Mouse (Mus musculus): ENCODE data around the gene Acly. TPM values are rescaled to one million over a fixed set of nuclear protein-coding genes. Genes with fewer than 3 reads are reported as not detected.

Acly gene
- total and polyA plus RNA-seq, 3 experiments, result 213 to 277 (median 246) TPM

GRCm38 (mm10) chr11:100524987-100525630 is 2.7 kb downstream of the Acly start:
- in situ Hi-C loops (cut with MboI; ENCODE audit: low pct_ligation_motif_present, low pct_unique_long_range_greater_than_20kb, low sequenced_read_pairs) (loop anchor here (5.0 kb wide), 1 partner anchor 32 kb away; no protein-coding TSS in a partner anchor), dilution Hi-C loops (cut with MboI; ENCODE audit: extremely low pct_ligation_motif_present, extremely low pct_unique_long_range_greater_than_20kb, low sequenced_read_pairs) (no loop called here)
- H3K9me3 ChIP-seq (replicated peaks; ENCODE audit: low read length), result no peaks in the 10 kb centered on the region
- peak overlapping the region; percentile 76 for H3K27ac ChIP-seq (ENCODE audit: insufficient read depth, low read depth)
- H3K4me1 ChIP-seq (ENCODE audit: control insufficient read depth in 1 of 2, insufficient read depth in 2 of 2), result peaks cover 7 to 42% of the 10 kb centered on the region in 2 experiments
- H3K4me2 ChIP-seq (ENCODE audit: insufficient read depth, low read depth, poor library complexity, severe bottlenecking), result peak overlapping the region; percentile 83
- DNase-seq (ENCODE audit: extremely low read depth), result peak; percentile 41
- H3K27me3 ChIP-seq (replicated peaks), result no peaks in the 10 kb centered on the region
- H3K9ac ChIP-seq (ENCODE audit: insufficient read depth, low read depth), result peak overlapping the region; percentile 89
- peaks cover 41% of the 10 kb centered on the region for H3K79me2 ChIP-seq (replicated peaks; ENCODE audit: control insufficient read depth, extremely low read depth, insufficient read depth, poor library complexity, severe bottlenecking)
- no peak for TF ChIP-seq ZMIZ1 (IDR thresholded peaks at IDR 0.05; ENCODE audit: low read depth, low read length)
- TF ChIP-seq EP300 (IDR thresholded peaks at IDR 0.05; ENCODE audit: low read length), result no peak
- no peak for TF ChIP-seq ELF1 (IDR thresholded peaks at IDR 0.05; ENCODE audit: low read depth, low read length)
- 0 out of 2 replicates have a peak, but pooled peaks have one; percentile 13 for TF ChIP-seq CHD1 (IDR thresholded peaks at IDR 0.05; ENCODE audit: low read depth, low read length)
- peaks cover 35 to 50% of the 10 kb centered on the region in 2 experiments for H3K36me3 ChIP-seq (replicated peaks in 1 of 2; ENCODE audit: control insufficient read depth in 1 of 2, insufficient read depth in 1 of 2, low read length in 1 of 2)
- peak overlapping the region; percentile 77 to 82 (median 78) for H3K4me3 ChIP-seq (replicated peaks in 1 of 3; ENCODE audit: low read depth in 2 of 3, low read length in 2 of 3, poor library complexity in 1 of 3)

GRCm38 (mm10) chr11:100524358-100524757 is 3.4 kb downstream of the Acly start:
- peak; percentile 95 for DNase-seq (ENCODE audit: extremely low read depth)
- H3K4me3 ChIP-seq (replicated peaks in 1 of 3; ENCODE audit: low read depth in 2 of 3, low read length in 2 of 3, poor library complexity in 1 of 3), result peak overlapping the region in 2 of 3 experiments; percentile 78 to 82
- peak overlapping the region; percentile 83 for H3K4me2 ChIP-seq (ENCODE audit: insufficient read depth, low read depth, poor library complexity, severe bottlenecking)
- H3K9ac ChIP-seq (ENCODE audit: insufficient read depth, low read depth), result peak overlapping the region; percentile 89; the same call in 1 of the 2 replicates
- H3K4me1 ChIP-seq (ENCODE audit: control insufficient read depth in 1 of 2, insufficient read depth in 2 of 2), result peaks cover 7 to 39% of the 10 kb centered on the region in 2 experiments
- peak overlapping the region; percentile 76 for H3K27ac ChIP-seq (ENCODE audit: insufficient read depth, low read depth)
- in situ Hi-C loops (cut with MboI; ENCODE audit: low pct_ligation_motif_present, low pct_unique_long_range_greater_than_20kb, low sequenced_read_pairs) (loop anchor here (5.0 kb wide), 1 partner anchor 33 kb away; no protein-coding TSS in a partner anchor), dilution Hi-C loops (cut with MboI; ENCODE audit: extremely low pct_ligation_motif_present, extremely low pct_unique_long_range_greater_than_20kb, low sequenced_read_pairs) (no loop called here)
- peaks cover 41% of the 10 kb centered on the region for H3K79me2 ChIP-seq (replicated peaks; ENCODE audit: control insufficient read depth, extremely low read depth, insufficient read depth, poor library complexity, severe bottlenecking)
- H3K36me3 ChIP-seq (replicated peaks in 1 of 2; ENCODE audit: control insufficient read depth in 1 of 2, insufficient read depth in 1 of 2, low read length in 1 of 2), result peaks cover 42 to 58% of the 10 kb centered on the region in 2 experiments
- H3K9me3 ChIP-seq (replicated peaks; ENCODE audit: low read length), result no peaks in the 10 kb centered on the region
- H3K27me3 ChIP-seq (replicated peaks), result no peaks in the 10 kb centered on the region
- TF ChIP-seq MYC (IDR thresholded peaks at IDR 0.05; ENCODE audit: low read depth, low read length), result peak; percentile 30
- peak; percentile 97 for TF ChIP-seq ETS1 (conservative IDR thresholded peaks at IDR 0.05; ENCODE audit: low read depth, low read length)
- TF ChIP-seq ZC3H11A (IDR thresholded peaks at IDR 0.05; ENCODE audit: low read depth, low read length), result no peak
- peak; percentile 66; the same call in 1 of the 2 replicates for TF ChIP-seq MAX (IDR thresholded peaks at IDR 0.05; ENCODE audit: low read length)
- peak; percentile 31; the same call in 1 of the 2 replicates for TF ChIP-seq ELF1 (IDR thresholded peaks at IDR 0.05; ENCODE audit: low read depth, low read length)
- TF ChIP-seq SMC3 (IDR thresholded peaks at IDR 0.05; ENCODE audit: low read depth, low read length), result peak; percentile 17; the same call in 1 of the 2 replicates
- peak; percentile 90 for TF ChIP-seq MEF2A (IDR thresholded peaks at IDR 0.05; ENCODE audit: borderline replicate concordance, low read depth, low read length)
- peak; percentile 77 for TF ChIP-seq SIN3A (IDR thresholded peaks at IDR 0.05; ENCODE audit: low read length)
- TF ChIP-seq RAD21 (IDR thresholded peaks at IDR 0.05; ENCODE audit: low read depth, low read length), result peak; percentile 7; the same call in 1 of the 2 replicates
- peak; percentile 98 for TF ChIP-seq IRF4 (IDR thresholded peaks at IDR 0.05; ENCODE audit: low read depth, low read length)
- peak; percentile 78 for TF ChIP-seq BHLHE40 (IDR thresholded peaks at IDR 0.05; ENCODE audit: low read depth, low read length)
- TF ChIP-seq JUN (IDR thresholded peaks at IDR 0.05; ENCODE audit: insufficient read depth, low read depth, low read length), result peak; percentile 78
- TF ChIP-seq E2F4 (IDR thresholded peaks at IDR 0.05; ENCODE audit: insufficient replicate concordance, low read depth, low read length), result no peak
- 0 out of 2 replicates have a peak, but pooled peaks have one; percentile 33 for TF ChIP-seq MXI1 (IDR thresholded peaks at IDR 0.05; ENCODE audit: low read depth, low read length)
- no peak for TF ChIP-seq TBP (conservative IDR thresholded peaks at IDR 0.05; ENCODE audit: low read depth, low read length)
- TF ChIP-seq HCFC1 (IDR thresholded peaks at IDR 0.05; ENCODE audit: low read depth, low read length), result no peak; the same call in 1 of the 2 replicates
- peak; percentile 83 for TF ChIP-seq RCOR1 (conservative IDR thresholded peaks at IDR 0.05; ENCODE audit: low read depth, low read length)
- TF ChIP-seq MAZ (IDR thresholded peaks at IDR 0.05; ENCODE audit: low read depth, low read length), result no peak; the same call in 1 of the 2 replicates
- TF ChIP-seq JUND (conservative IDR thresholded peaks at IDR 0.05; ENCODE audit: low read depth, low read length), result peak; percentile 92
- no peak for TF ChIP-seq POLR2AphosphoS2 (IDR thresholded peaks at IDR 0.05; ENCODE audit: low read depth, low read length)
- peak; percentile 67; the same call in 1 of the 2 replicates for TF ChIP-seq TCF12 (IDR thresholded peaks at IDR 0.05; ENCODE audit: low read depth, low read length)
- 0 out of 2 replicates have a peak, but pooled peaks have one; percentile 54 for TF ChIP-seq KAT2A (IDR thresholded peaks at IDR 0.05; ENCODE audit: insufficient replicate concordance, low read length)
- no peak; the same call in 1 of the 2 replicates for TF ChIP-seq POLR2A (IDR thresholded peaks at IDR 0.05; ENCODE audit: low read depth, low read length)
- TF ChIP-seq EP300 (IDR thresholded peaks at IDR 0.05; ENCODE audit: low read length), result peak; percentile 87
- no peak for TF ChIP-seq USF2 (conservative IDR thresholded peaks at IDR 0.05; ENCODE audit: low read depth, low read length)
- TF ChIP-seq CHD2 (IDR thresholded peaks at IDR 0.05; ENCODE audit: low read length), result peak; percentile 68
- TF ChIP-seq PAX5 (IDR thresholded peaks at IDR 0.05; ENCODE audit: low read length), result no peak
- TF ChIP-seq NRF1 (IDR thresholded peaks at IDR 0.05; ENCODE audit: low read depth, low read length), result no peak
- peak; percentile 22; the same call in 1 of the 2 replicates for TF ChIP-seq CHD1 (IDR thresholded peaks at IDR 0.05; ENCODE audit: low read depth, low read length)

Data from CH12.LX (cell line).